8 mouse cellular contexts compared by ENCODE assay signal in the genomic region with DNA sequence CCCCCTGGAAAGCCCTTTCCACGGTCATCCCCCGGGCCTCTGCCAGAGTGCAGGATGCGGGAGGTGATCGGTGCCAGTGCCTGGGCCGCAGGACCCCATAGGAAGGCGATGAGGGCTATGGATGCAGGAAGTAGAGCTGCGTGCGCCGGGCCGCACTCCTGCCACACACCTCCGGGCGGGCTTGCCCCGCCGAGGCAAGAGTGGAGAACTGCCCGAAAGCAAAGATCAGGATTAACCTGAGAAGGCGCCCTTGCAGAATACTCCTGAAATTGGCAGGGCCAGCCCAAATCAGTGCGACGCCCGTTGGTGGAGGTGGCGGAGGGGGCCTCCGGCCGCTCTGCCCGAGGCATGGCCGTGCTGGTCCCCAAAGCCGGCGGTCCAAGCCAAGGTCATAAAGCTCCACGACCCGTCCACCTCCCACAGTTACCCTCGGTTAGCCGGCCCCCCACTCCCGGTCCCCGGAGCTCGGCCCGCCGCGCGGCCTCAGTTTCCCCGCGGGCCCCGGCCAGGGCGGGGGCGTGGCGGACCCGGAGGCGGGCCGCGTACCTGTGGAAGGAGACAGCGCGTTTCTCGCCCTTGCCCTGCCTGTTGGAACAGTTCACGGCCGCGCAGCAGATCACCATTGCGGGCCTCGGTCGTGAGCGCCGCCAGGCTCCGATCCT. TPM values are rescaled to one million over a fixed set of nuclear protein-coding genes. Genes with fewer than 3 reads are reported as not detected.
DNase-seq lines count a peak whose midpoint lies in the region; ATAC-seq lines count a peak whose summit lies in the region.

No protein-coding gene starts in this region.

- peak; percentile 31 for DNase-seq in right cerebral cortex, postnatal 4 days
- no peak for DNase-seq in right cerebral cortex, adult 18-20 months
- DNase-seq in intestine, embryonic 14.5 days (ENCODE audit: low spot score), result peak; percentile 83
- peak; percentile 56 for DNase-seq in neural tube, embryonic 11.5 days (ENCODE audit: low spot score)
- no peak for DNase-seq in yolk sac, embryonic 10.5 days (ENCODE audit: low spot score)

- WGBS in forebrain, embryonic 12.5 days, result under 1% methylated on average over 59 of the region's 59 CpGs
- WGBS in intestine, embryonic 14.5 days, result under 1% methylated on average over 59 of the region's 59 CpGs
- WGBS in liver, embryonic 15.5 days (ENCODE audit: insufficient replicate concordance), result under 1% methylated on average over 59 of the region's 59 CpGs
- under 1% methylated on average over 59 of the region's 59 CpGs for WGBS in neural tube, embryonic 11.5 days

- H3K9ac ChIP-seq in forebrain, embryonic 12.5 days, result peak overlapping the region; percentile 84
- peak overlapping the region; percentile 76 for H3K9ac ChIP-seq in intestine, embryonic 14.5 days (ENCODE audit: low read length)
- H3K9ac ChIP-seq in liver, embryonic 15.5 days, result peak overlapping the region; percentile 92
- H3K9ac ChIP-seq in neural tube, embryonic 11.5 days (ENCODE audit: low read length), result peak overlapping the region; percentile 85

- ATAC-seq in activated CD4-positive, CD25-positive, alpha-beta regulatory T cell, adult 4 months, result peak; percentile 30
- peak; percentile 55 for ATAC-seq in forebrain, embryonic 12.5 days (ENCODE audit: low FRiP score)
- ATAC-seq in intestine, embryonic 14.5 days (replicated peaks; ENCODE audit: low FRiP score, low TSS enrichment, low read depth), result peak; percentile 47
- peak; percentile 36 for ATAC-seq in liver, embryonic 15.5 days (ENCODE audit: insufficient read depth)
- peak; percentile 8; the same call in 1 of the 2 replicates for ATAC-seq in neural tube, embryonic 11.5 days (ENCODE audit: insufficient read depth, low FRiP score, low TSS enrichment)

- H3K9me3 ChIP-seq in forebrain, embryonic 12.5 days, result no peaks in the 10 kb centered on the region
- H3K9me3 ChIP-seq in intestine, embryonic 14.5 days (ENCODE audit: control insufficient read depth, low read length), result no peaks in the 10 kb centered on the region
- H3K9me3 ChIP-seq in liver, embryonic 15.5 days (replicated peaks), result no peaks in the 10 kb centered on the region
- no peaks in the 10 kb centered on the region for H3K9me3 ChIP-seq in neural tube, embryonic 11.5 days (ENCODE audit: control insufficient read depth, low read length)

- no peaks in the 10 kb centered on the region for H3K27me3 ChIP-seq in forebrain, embryonic 12.5 days
- no peaks in the 10 kb centered on the region for H3K27me3 ChIP-seq in intestine, embryonic 14.5 days (replicated peaks; ENCODE audit: control insufficient read depth, insufficient read depth, low read length)
- no peaks in the 10 kb centered on the region for H3K27me3 ChIP-seq in liver, embryonic 15.5 days
- H3K27me3 ChIP-seq in neural tube, embryonic 11.5 days (ENCODE audit: control insufficient read depth, insufficient read depth, low read length), result no peaks in the 10 kb centered on the region

- peak overlapping the region; percentile 86 for H3K4me2 ChIP-seq in forebrain, embryonic 12.5 days
- H3K4me2 ChIP-seq in intestine, embryonic 14.5 days (ENCODE audit: low read length), result peak overlapping the region; percentile 70
- peak overlapping the region; percentile 99 for H3K4me2 ChIP-seq in liver, embryonic 15.5 days
- peak overlapping the region; percentile 87 for H3K4me2 ChIP-seq in neural tube, embryonic 11.5 days (ENCODE audit: low read depth)

- peaks cover 31% of the 10 kb centered on the region for H3K4me1 ChIP-seq in forebrain, embryonic 12.5 days
- H3K4me1 ChIP-seq in intestine, embryonic 14.5 days (replicated peaks; ENCODE audit: control insufficient read depth, insufficient read depth, low read length), result peaks cover 10% of the 10 kb centered on the region
- peaks cover 49% of the 10 kb centered on the region for H3K4me1 ChIP-seq in liver, embryonic 15.5 days (replicated peaks)
- peaks cover 6% of the 10 kb centered on the region; the same call in 1 of the 2 replicates for H3K4me1 ChIP-seq in neural tube, embryonic 11.5 days (ENCODE audit: control insufficient read depth, insufficient read depth, low read length)

- H3K27ac ChIP-seq in forebrain, embryonic 12.5 days, result peak overlapping the region; percentile 90
- peak overlapping the region; percentile 69 for H3K27ac ChIP-seq in intestine, embryonic 14.5 days (ENCODE audit: low read depth)
- H3K27ac ChIP-seq in liver, embryonic 15.5 days (replicated peaks), result peak overlapping the region; percentile 95
- H3K27ac ChIP-seq in neural tube, embryonic 11.5 days (ENCODE audit: low read depth, low read length), result peak overlapping the region; percentile 86

- peaks cover 14% of the 10 kb centered on the region for H3K36me3 ChIP-seq in forebrain, embryonic 12.5 days (replicated peaks)
- peaks cover 15% of the 10 kb centered on the region for H3K36me3 ChIP-seq in intestine, embryonic 14.5 days (ENCODE audit: control insufficient read depth, insufficient read depth, low read length)
- H3K36me3 ChIP-seq in liver, embryonic 15.5 days (replicated peaks), result peaks cover 15% of the 10 kb centered on the region; the same call in 1 of the 2 replicates
- peaks cover 5% of the 10 kb centered on the region for H3K36me3 ChIP-seq in neural tube, embryonic 11.5 days (ENCODE audit: control insufficient read depth, insufficient read depth, low read length)

- H3K4me3 ChIP-seq in forebrain, embryonic 12.5 days (replicated peaks), result peak overlapping the region; percentile 85
- H3K4me3 ChIP-seq in intestine, embryonic 14.5 days (ENCODE audit: low read depth, low read length), result peak overlapping the region; percentile 92
- H3K4me3 ChIP-seq in liver, embryonic 15.5 days (replicated peaks), result peak overlapping the region; percentile 96
- peak overlapping the region; percentile 95 for H3K4me3 ChIP-seq in neural tube, embryonic 11.5 days (ENCODE audit: low read depth, low read length)

RNA-seq across cellular contexts. Expression of gene Thap4, which starts 0.6 kb away (rescaled TPM):
- 10 to 100 TPM; 15.3 to 16.5 TPM for polyA plus RNA-seq in activated CD4-positive, CD25-positive, alpha-beta regulatory T cell, adult 4 months (2017; shearing (Covaris generic))
- polyA plus RNA-seq in forebrain, embryonic 12.5 days (2016; fragmentation: Nextera tagmentation; extraction: Ambion mirVana), result 35.9 and 36.7 TPM in 2 replicates
- 60.1 and 63.8 TPM in 2 replicates for polyA plus RNA-seq in intestine, embryonic 14.5 days (2014; fragmentation: Nextera tagmentation; extraction: Ambion mirVana)
- 10.9 and 12.3 TPM in 2 replicates for polyA plus RNA-seq in liver, embryonic 15.5 days (2015; fragmentation: Nextera tagmentation; extraction: Ambion mirVana)
- 38.0 and 42.3 TPM in 2 replicates for polyA plus RNA-seq in neural tube, embryonic 11.5 days (2014; fragmentation: Nextera tagmentation; extraction: Ambion mirVana)

RNA-seq across cellular contexts. Expression of gene Atg4b, which starts 2.7 kb away (rescaled TPM):
- polyA plus RNA-seq in activated CD4-positive, CD25-positive, alpha-beta regulatory T cell, adult 4 months (2017; shearing (Covaris generic)), result 10 to 100 TPM; 54.1 to 77.9 TPM
- polyA plus RNA-seq in forebrain, embryonic 12.5 days (2016; fragmentation: Nextera tagmentation; extraction: Ambion mirVana), result 102 and 113 TPM in 2 replicates
- polyA plus RNA-seq in intestine, embryonic 14.5 days (2014; fragmentation: Nextera tagmentation; extraction: Ambion mirVana), result 82.4 and 92.0 TPM in 2 replicates
- 57.2 and 59.9 TPM in 2 replicates for polyA plus RNA-seq in liver, embryonic 15.5 days (2015; fragmentation: Nextera tagmentation; extraction: Ambion mirVana)
- 84.1 and 99.4 TPM in 2 replicates for polyA plus RNA-seq in neural tube, embryonic 11.5 days (2014; fragmentation: Nextera tagmentation; extraction: Ambion mirVana)

RNA-seq across cellular contexts. Expression of gene Dtymk, which starts 47.7 kb away (rescaled TPM):
- 100 to 1,000 TPM; 129 to 134 TPM for polyA plus RNA-seq in activated CD4-positive, CD25-positive, alpha-beta regulatory T cell, adult 4 months (2017; shearing (Covaris generic))
- 241 and 246 TPM in 2 replicates for polyA plus RNA-seq in forebrain, embryonic 12.5 days (2016; fragmentation: Nextera tagmentation; extraction: Ambion mirVana)
- polyA plus RNA-seq in intestine, embryonic 14.5 days (2014; fragmentation: Nextera tagmentation; extraction: Ambion mirVana), result 272 and 288 TPM in 2 replicates
- 110 and 114 TPM in 2 replicates for polyA plus RNA-seq in liver, embryonic 15.5 days (2015; fragmentation: Nextera tagmentation; extraction: Ambion mirVana)
- 199 and 216 TPM in 2 replicates for polyA plus RNA-seq in neural tube, embryonic 11.5 days (2014; fragmentation: Nextera tagmentation; extraction: Ambion mirVana)

RNA-seq across cellular contexts. Expression of gene Ing5, which starts 49.7 kb away (rescaled TPM):
- 10 to 100 TPM; 19.8 to 21.8 TPM for polyA plus RNA-seq in activated CD4-positive, CD25-positive, alpha-beta regulatory T cell, adult 4 months (2017; shearing (Covaris generic))
- 19.4 and 20.9 TPM in 2 replicates for polyA plus RNA-seq in forebrain, embryonic 12.5 days (2016; fragmentation: Nextera tagmentation; extraction: Ambion mirVana)
- polyA plus RNA-seq in intestine, embryonic 14.5 days (2014; fragmentation: Nextera tagmentation; extraction: Ambion mirVana), result 19.7 and 23.2 TPM in 2 replicates
- 9.4 TPM in 2 replicates for polyA plus RNA-seq in liver, embryonic 15.5 days (2015; fragmentation: Nextera tagmentation; extraction: Ambion mirVana)
- 16.1 and 17.1 TPM in 2 replicates for polyA plus RNA-seq in neural tube, embryonic 11.5 days (2014; fragmentation: Nextera tagmentation; extraction: Ambion mirVana)

Comparison
In these comparisons a context has a peak if more than half of its experiments do, and no peak if none do; other contexts are left out.
1. DNase-seq: peak in right cerebral cortex, postnatal 4 days (single experiment), intestine, embryonic 14.5 days (single experiment) and neural tube, embryonic 11.5 days (single experiment); none in right cerebral cortex, adult 18-20 months (single experiment) and yolk sac, embryonic 10.5 days (single experiment).
2. Peak in every context shown above with its lines, with median percentiles within 50 percentile points of each other: ATAC-seq, H3K27ac ChIP-seq, H3K4me2 ChIP-seq, H3K4me3 ChIP-seq and H3K9ac ChIP-seq.